Mouse (Mus musculus): ENCODE data around the gene Rsg1.

The Rsg1 gene

GRCm38 (mm10) chr4:141213770-141214336 is at the start of gene Rsg1:
Gene Rsg1 (plus strand): TSS chr4:141213956.
- peak; percentile 96 to 98 for DNase-seq (ENCODE audit: low spot score in 2 of 2)

GRCm38 (mm10) chr4:141165744-141166292 is 47.9 kb upstream of the Rsg1 start:
- DNase-seq (ENCODE audit: low spot score in 2 of 2): no peak

- no peak for DNase-seq (ENCODE audit: low spot score in 2 of 2)
These were observed 46.6 kb upstream of the Rsg1 start for GRCm38 (mm10) chr4:141167156-141167555.

GRCm38 (mm10) chr4:141172121-141172520 is 41.6 kb upstream of the Rsg1 start:
- DNase-seq (ENCODE audit: low spot score in 2 of 2): no peak

- no peak for DNase-seq (ENCODE audit: low spot score in 2 of 2)
These were observed 38.0 kb upstream of the Rsg1 start for GRCm38 (mm10) chr4:141175783-141176182.

- no peak for DNase-seq (ENCODE audit: low spot score in 2 of 2)
These were observed 37.4 kb upstream of the Rsg1 start for GRCm38 (mm10) chr4:141176328-141176838.

- no peak for DNase-seq (ENCODE audit: low spot score in 2 of 2)
These were observed 35.3 kb upstream of the Rsg1 start for GRCm38 (mm10) chr4:141178500-141178899.

- no peak for DNase-seq (ENCODE audit: low spot score in 2 of 2)
These were observed 32.9 kb upstream of the Rsg1 start for GRCm38 (mm10) chr4:141180831-141181230.

GRCm38 (mm10) chr4:141181981-141182380 is 31.8 kb upstream of the Rsg1 start:
- DNase-seq (ENCODE audit: low spot score in 2 of 2): no peak

GRCm38 (mm10) chr4:141183932-141184331 is 29.8 kb upstream of the Rsg1 start:
- DNase-seq (ENCODE audit: low spot score in 2 of 2): no peak

- DNase-seq (ENCODE audit: low spot score in 2 of 2): no peak
These were observed 29.3 kb upstream of the Rsg1 start for GRCm38 (mm10) chr4:141184426-141184825.

- DNase-seq (ENCODE audit: low spot score in 2 of 2): no peak
These were observed 26.6 kb upstream of the Rsg1 start for GRCm38 (mm10) chr4:141186923-141187836.

- no peak for DNase-seq (ENCODE audit: low spot score in 2 of 2)
These were observed 22.5 kb upstream of the Rsg1 start for GRCm38 (mm10) chr4:141191294-141191693.

GRCm38 (mm10) chr4:141194553-141194952 is 19.2 kb upstream of the Rsg1 start:
- DNase-seq (ENCODE audit: low spot score in 2 of 2): no peak

- no peak for DNase-seq (ENCODE audit: low spot score in 2 of 2)
These were observed 16.6 kb upstream of the Rsg1 start for GRCm38 (mm10) chr4:141196981-141197685.

- no peak for DNase-seq (ENCODE audit: low spot score in 2 of 2)
These were observed 16.1 kb upstream of the Rsg1 start for GRCm38 (mm10) chr4:141197686-141198035.

GRCm38 (mm10) chr4:141200906-141201305 is 12.8 kb upstream of the Rsg1 start:
- DNase-seq (ENCODE audit: low spot score in 2 of 2): no peak

- no peak for DNase-seq (ENCODE audit: low spot score in 2 of 2)
These were observed 11.6 kb upstream of the Rsg1 start for GRCm38 (mm10) chr4:141202192-141202591.

- DNase-seq (ENCODE audit: low spot score in 2 of 2): peak; percentile 30 to 55
These were observed 9.1 kb upstream of the Rsg1 start for GRCm38 (mm10) chr4:141204580-141205061.

- DNase-seq (ENCODE audit: low spot score in 2 of 2): no peak
These were observed 6.7 kb upstream of the Rsg1 start for GRCm38 (mm10) chr4:141207081-141207480.

GRCm38 (mm10) chr4:141210524-141211219 is 3.1 kb upstream of the Rsg1 start:
- no peak for DNase-seq (ENCODE audit: low spot score in 2 of 2)
